Mouse (Mus musculus) heart, adult 8-10 months (tissue): ENCODE data around the gene A630095N17Rik. TPM values are rescaled to one million over a fixed set of nuclear protein-coding genes. Genes with fewer than 3 reads are reported as not detected.

Experiments used
- DNase-seq: peaks from one replicate; pipeline ENCODE4 v3.0.0; 2022; ENCODE audit warnings: low spot score
- microRNA-seq: library from miRNA; unstranded; fragments of <30 nt; microRNA quantifications from one replicate; pipeline ENCODE4 v1.2.0, GENCODE M21; 2022
- total RNA-seq, 4 experiments: library from RNA; stranded (reverse); gene quantifications; 2 replicates each; pipeline ENCODE4 v1.2.4; 2022

A630095N17Rik gene
- total RNA-seq, 4 experiments from 2014 or later, result not detected

DNA sequence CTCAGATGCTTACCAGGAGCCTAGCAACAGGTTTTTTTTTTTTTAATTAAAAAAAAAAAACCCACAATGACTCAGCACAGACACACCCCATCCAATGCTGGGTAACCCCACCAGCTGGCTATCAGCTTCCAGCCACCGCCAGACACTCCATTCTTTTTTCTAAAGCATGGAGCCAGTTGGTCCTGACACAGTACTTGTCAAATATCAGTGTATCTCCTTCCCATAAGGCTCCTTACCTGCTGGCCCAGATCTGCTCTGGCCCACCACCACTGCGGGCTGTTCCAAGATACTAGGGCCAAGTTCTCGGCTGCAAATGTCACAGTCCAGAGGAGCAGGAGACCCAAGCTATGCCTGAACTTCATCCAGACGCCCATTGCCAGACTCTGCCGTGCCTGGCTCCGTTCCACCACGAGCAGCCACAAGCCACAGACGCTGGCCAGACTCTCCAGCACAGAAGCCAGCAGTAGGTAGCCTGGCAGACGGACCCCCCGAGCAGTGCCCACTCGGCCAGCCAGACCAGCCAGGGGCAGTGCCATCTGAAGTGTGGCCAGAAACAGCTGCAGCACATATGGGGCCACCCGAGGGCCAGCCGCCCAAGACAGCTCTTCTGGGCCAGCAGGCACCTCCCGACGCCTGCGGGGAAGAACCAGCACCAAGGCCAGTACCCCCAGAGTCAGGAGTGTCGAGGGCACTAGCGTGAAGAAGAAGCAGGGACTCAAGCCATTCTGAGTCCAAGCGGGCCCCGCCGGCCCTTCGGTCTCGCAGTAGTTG lies 52.4 kb downstream of the A630095N17Rik start:
- peak; percentile 27 for DNase-seq

Small RNA genes within 50 kb of the gene (microRNA-seq; reads per million reads assigned to microRNA genes)
- not detected for gene Gm27943

Other genes starting within 250 kb of the A630095N17Rik start
- gene Nhej1, start 106.9 kb downstream of the A630095N17Rik start, total RNA-seq, result 1 to 10 TPM; 3.7 to 5.2 (median 4.6) TPM
- under 1 TPM; 0.53 to 0.71 (median 0.61) TPM for gene Slc23a3, start 98.2 kb downstream of the A630095N17Rik start, total RNA-seq
- 10 to 100 TPM; 19.8 to 26.4 (median 21.0) TPM for gene Cnppd1, start 89.4 kb downstream of the A630095N17Rik start, total RNA-seq
- gene Retreg2, start 89.3 kb downstream of the A630095N17Rik start, total RNA-seq, result 10 to 100 TPM; 15.8 to 24.8 (median 20.7) TPM
- 10 to 100 TPM; 14.6 to 16.9 (median 15.7) TPM for gene Zfand2b, start 63.5 kb downstream of the A630095N17Rik start, total RNA-seq
- 10 to 100 TPM; 24.7 to 34.9 (median 28.8) TPM for gene Abcb6, start 51.7 kb downstream of the A630095N17Rik start, total RNA-seq
- gene Ankzf1, start 40.0 kb downstream of the A630095N17Rik start, total RNA-seq, result 10 to 100 TPM in 2 of 4 experiments, 1 to 10 TPM in 2; 7.7 to 13.9 (median 10.2) TPM
- gene Atg9a, start 39.9 kb downstream of the A630095N17Rik start, total RNA-seq, result 10 to 100 TPM; 67.6 to 77.9 (median 71.6) TPM
- 1 to 10 TPM; 1.1 to 4.1 (median 2.3) TPM for gene Glb1l, start 21.3 kb downstream of the A630095N17Rik start, total RNA-seq
- gene Stk16, start 21.3 kb downstream of the A630095N17Rik start, total RNA-seq, result 10 to 100 TPM; 29.3 to 44.0 (median 36.4) TPM
- 1,000 to 10,000 TPM in 1 of 4 experiments, 100 to 1,000 TPM in 3; 786 to 1,317 (median 908) TPM for gene Tuba4a, start 12.2 kb downstream of the A630095N17Rik start, total RNA-seq
- gene Dnajb2, start 4.3 kb upstream of the A630095N17Rik start, total RNA-seq, result 100 to 1,000 TPM; 102 to 135 (median 117) TPM
- 1 to 10 TPM; 1.4 to 3.2 (median 1.8) TPM for gene Ptprn, start 32.4 kb upstream of the A630095N17Rik start, total RNA-seq
- not detected for gene Resp18, start 46.3 kb upstream of the A630095N17Rik start, total RNA-seq
- gene Dnpep, start 85.9 kb upstream of the A630095N17Rik start, total RNA-seq, result 10 to 100 TPM; 85.4 to 89.1 (median 86.9) TPM
- gene Des, start 128.2 kb upstream of the A630095N17Rik start, total RNA-seq, result 1,000 to 10,000 TPM; 1,263 to 1,551 (median 1,367) TPM
- gene Speg, start 143.2 kb upstream of the A630095N17Rik start, total RNA-seq, result 100 to 1,000 TPM; 131 to 145 (median 137) TPM
- gene Gmppa, start 203.8 kb upstream of the A630095N17Rik start, total RNA-seq, result 10 to 100 TPM; 34.1 to 44.8 (median 40.8) TPM
- gene Asic4, start 218.3 kb upstream of the A630095N17Rik start, total RNA-seq, result not detected
- 10 to 100 TPM; 22.4 to 23.9 (median 23.6) TPM for gene Chpf, start 247.2 kb upstream of the A630095N17Rik start, total RNA-seq
- gene Tmem198, start 247.4 kb upstream of the A630095N17Rik start, total RNA-seq, result under 1 TPM; 0.31 to 0.75 (median 0.42) TPM